In the genomic region with DNA sequence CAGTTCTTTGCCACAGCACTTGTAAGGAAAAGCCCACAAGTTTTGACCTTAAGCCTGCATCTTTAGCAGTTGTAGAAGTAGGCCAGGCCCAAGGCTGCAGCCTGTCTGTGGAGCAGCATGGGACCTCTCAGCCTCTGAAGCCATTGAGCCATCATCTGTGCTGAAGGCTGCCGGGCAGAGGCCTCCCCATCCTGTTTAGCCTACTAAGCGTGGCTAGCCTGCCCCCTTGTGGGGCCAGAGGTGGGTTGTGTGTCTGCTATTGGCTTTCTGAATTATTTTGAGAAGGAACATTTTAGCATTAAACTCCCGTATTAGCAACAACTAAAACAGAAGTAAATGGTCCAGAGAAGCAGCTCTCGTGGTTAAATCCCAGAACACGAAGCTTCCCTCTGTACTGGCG, we compare ENCODE assay signal across 1 mouse cellular context.
TF ChIP-seq lines count a peak whose summit lies in the region.

No protein-coding gene starts in this region.

TF ChIP-seq in MEL, 35 proteins besides CTCF, POLR2A, EP300 and RAD21:
- TF ChIP-seq E2F4 (IDR thresholded peaks at IDR 0.05; ENCODE audit: borderline replicate concordance, low read depth, low read length) (no peak), ZNF384 (IDR thresholded peaks at IDR 0.05; ENCODE audit: low read depth, low read length) (no peak), MEF2A (IDR thresholded peaks at IDR 0.05; ENCODE audit: extremely low read depth, insufficient replicate concordance, low read depth, low read length, poor library complexity, severe bottlenecking) (no peak), USF1 (IDR thresholded peaks at IDR 0.05; ENCODE audit: low read depth, low read length) (no peak), UBTF (IDR thresholded peaks at IDR 0.05; ENCODE audit: borderline replicate concordance, insufficient read depth, low read depth, low read length) (no peak), TBP (IDR thresholded peaks at IDR 0.05; ENCODE audit: low read depth, low read length) (no peak), JUND (IDR thresholded peaks at IDR 0.05; ENCODE audit: low read depth, low read length) (no peak), MAZ (IDR thresholded peaks at IDR 0.05; ENCODE audit: low read depth, low read length) (no peak), TAL1 (IDR thresholded peaks at IDR 0.05; ENCODE audit: low read length) (no peak), ZMIZ1 (IDR thresholded peaks at IDR 0.05; ENCODE audit: low read depth, low read length) (no peak), CHD2 (IDR thresholded peaks at IDR 0.05; ENCODE audit: low read length) (no peak), POLR2AphosphoS2 (IDR thresholded peaks at IDR 0.05; ENCODE audit: low read length) (no peak), SMC3 (IDR thresholded peaks at IDR 0.05; ENCODE audit: low read depth, low read length) (no peak), TCF12 (IDR thresholded peaks at IDR 0.05; ENCODE audit: low read depth, low read length) (no peak), MXI1 (IDR thresholded peaks at IDR 0.05; ENCODE audit: low read depth, low read length) (no peak), NELFE (IDR thresholded peaks at IDR 0.05; ENCODE audit: low read depth, low read length) (no peak), ELF1 (IDR thresholded peaks at IDR 0.05; ENCODE audit: low read depth, low read length) (no peak)
